Mouse (Mus musculus) limb, embryonic 13.5 days (tissue): ENCODE measurements at regions not wholly inside any gene's neighbourhood (a gene's known extent, or its start where the extent isn't known, plus 50 kb on each side); places are given as distances from the start of the nearest gene placed in this dataset.

ENCODE experiments used
- ATAC-seq: fragments of 200-750 bp; cut with Nextera tagmentation; 2 replicates; pipeline ENCODE4 v1.8.0; 2017; ENCODE audit warnings: low read depth, moderate number of reproducible peaks, moderate TSS enrichment; ENCODE audit not compliant: low FRiP score
- H3K27ac ChIP-seq: fragments of 300-500 bp; sonication (generic); 2 replicates; pipeline ENCODE4 v1.5.1; 2015; ENCODE audit warnings: inconsistent platforms, mild to moderate bottlenecking, moderate library complexity
- H3K27me3 ChIP-seq: fragments of 300-500 bp; sonication (generic); 2 replicates; pipeline ENCODE4 v1.6.1; 2015; ENCODE audit warnings: mild to moderate bottlenecking, inconsistent platforms
- H3K36me3 ChIP-seq: fragments of 300-500 bp; sonication (generic); 2 replicates; pipeline ENCODE4 v1.6.1; 2015; ENCODE audit warnings: inconsistent platforms, mild to moderate bottlenecking, moderate library complexity
- H3K4me1 ChIP-seq: fragments of 300-500 bp; sonication (generic); 2 replicates; pipeline ENCODE4 v1.6.1; 2015; ENCODE audit warnings: inconsistent platforms
- H3K4me2 ChIP-seq: fragments of 300-500 bp; sonication (generic); replicated peaks from 2 replicates; pipeline ENCODE4 v1.6.1; 2015; ENCODE audit warnings: inconsistent platforms, mild to moderate bottlenecking, moderate library complexity
- H3K4me3 ChIP-seq: fragments of 300-500 bp; sonication (generic); 2 replicates; pipeline ENCODE4 v1.5.1; 2015; ENCODE audit warnings: moderate library complexity, mild to moderate bottlenecking, inconsistent platforms
- H3K9ac ChIP-seq: fragments of 300-500 bp; sonication (generic); 2 replicates; pipeline ENCODE4 v1.6.1; 2015; ENCODE audit warnings: mild to moderate bottlenecking, inconsistent platforms
- H3K9me3 ChIP-seq: fragments of 300-500 bp; sonication (generic); 2 replicates; pipeline ENCODE4 v1.6.1; 2016; ENCODE audit warnings: inconsistent platforms
- WGBS: fragments of 180-500 bp; shearing (Covaris S2); methylation state at CpG from one replicate; pipeline ENCODE4 v1.1.7; 2015; 5-methylcytosine and 5-hydroxymethylcytosine counted together

GRCm38 (mm10) chr17:63761058-63761457, 101.8 kb upstream of the Fer start:
- Histone ChIP-seq H3K27ac (no peak overlapping the region), H3K27me3 (no peaks in the 10 kb centered on the region), H3K4me3 (no peak overlapping the region), H3K4me1 (no peaks in the 10 kb centered on the region), H3K9me3 (no peaks in the 10 kb centered on the region), H3K9ac (no peak overlapping the region), H3K4me2 (no peak overlapping the region), H3K36me3 (no peaks in the 10 kb centered on the region)
- ATAC-seq, result no peak
- WGBS, result 89% methylated on average over 5 of the region's 5 CpGs

GRCm38 (mm10) chr17:63771111-63771510, 91.8 kb upstream of the Fer start:
- Histone ChIP-seq H3K4me3 (no peak overlapping the region), H3K4me1 (no peaks in the 10 kb centered on the region), H3K9me3 (no peaks in the 10 kb centered on the region), H3K4me2 (no peak overlapping the region), H3K36me3 (no peaks in the 10 kb centered on the region), H3K27ac (no peak overlapping the region), H3K27me3 (no peaks in the 10 kb centered on the region), H3K9ac (no peak overlapping the region)
- ATAC-seq, result no peak
- 78% methylated on average over 6 of the region's 6 CpGs for WGBS

GRCm38 (mm10) chr17:63784381-63785116, 78.3 kb upstream of the Fer start:
- ATAC-seq, result no peak
- 90% methylated on average over 19 of the region's 19 CpGs for WGBS

GRCm38 (mm10) chr17:63786444-63786843, 76.4 kb upstream of the Fer start:
- Histone ChIP-seq H3K9me3 (no peaks in the 10 kb centered on the region; the same call in 1 of the 2 replicates), H3K9ac (no peak overlapping the region), H3K36me3 (no peaks in the 10 kb centered on the region), H3K4me2 (no peak overlapping the region), H3K27ac (no peak overlapping the region), H3K4me3 (no peak overlapping the region), H3K4me1 (no peaks in the 10 kb centered on the region), H3K27me3 (no peaks in the 10 kb centered on the region)
- no peak for ATAC-seq
- 78% methylated on average over 11 of the region's 11 CpGs for WGBS

More at GRCm38 (mm10) chr17:63784381-63785116, 78.3 kb upstream of the Fer start:
- H3K4me3 ChIP-seq, result no peak overlapping the region
- no peak overlapping the region for H3K27ac ChIP-seq
- no peak overlapping the region for H3K4me2 ChIP-seq
- H3K27me3 ChIP-seq, result no peaks in the 10 kb centered on the region
- H3K4me1 ChIP-seq, result no peaks in the 10 kb centered on the region
- no peaks in the 10 kb centered on the region for H3K36me3 ChIP-seq
- H3K9ac ChIP-seq, result no peak overlapping the region
- H3K9me3 ChIP-seq, result no peaks in the 10 kb centered on the region; the same call in 1 of the 2 replicates

GRCm38 (mm10) chr17:63794352-63794751, 68.5 kb upstream of the Fer start:
- H3K4me3 ChIP-seq, result no peak overlapping the region
- no peak overlapping the region for H3K27ac ChIP-seq
- no peak for ATAC-seq
- no peaks in the 10 kb centered on the region for H3K4me1 ChIP-seq
- H3K27me3 ChIP-seq, result no peaks in the 10 kb centered on the region
- H3K9me3 ChIP-seq, result no peaks in the 10 kb centered on the region
- no peak overlapping the region for H3K4me2 ChIP-seq
- H3K9ac ChIP-seq, result no peak overlapping the region
- 80% methylated on average over 6 of the region's 6 CpGs for WGBS
- no peaks in the 10 kb centered on the region for H3K36me3 ChIP-seq

- no peaks in the 10 kb centered on the region for H3K27me3 ChIP-seq
- no peak overlapping the region for H3K9ac ChIP-seq
- no peaks in the 10 kb centered on the region for H3K36me3 ChIP-seq
- 86% methylated on average over 6 of the region's 6 CpGs for WGBS
- H3K9me3 ChIP-seq, result no peaks in the 10 kb centered on the region
- H3K4me2 ChIP-seq, result no peak overlapping the region
- H3K4me1 ChIP-seq, result no peaks in the 10 kb centered on the region
- no peak overlapping the region; the same call in 1 of the 2 replicates for H3K27ac ChIP-seq
- ATAC-seq, result no peak
- H3K4me3 ChIP-seq, result no peak overlapping the region
Observed at GRCm38 (mm10) chr17:63798381-63798780, 64.5 kb upstream of the Fer start.

- Histone ChIP-seq H3K4me1 (no peaks in the 10 kb centered on the region), H3K4me2 (no peak overlapping the region), H3K9ac (no peak overlapping the region), H3K36me3 (no peaks in the 10 kb centered on the region), H3K4me3 (no peak overlapping the region), H3K9me3 (no peaks in the 10 kb centered on the region), H3K27me3 (no peaks in the 10 kb centered on the region), H3K27ac (no peak overlapping the region)
- no peak for ATAC-seq
- 85% methylated on average over 6 of the region's 6 CpGs for WGBS
Observed at GRCm38 (mm10) chr17:63798961-63799531, 63.8 kb upstream of the Fer start.

- Histone ChIP-seq H3K4me2 (no peak overlapping the region), H3K4me3 (no peak overlapping the region), H3K4me1 (no peaks in the 10 kb centered on the region), H3K36me3 (no peaks in the 10 kb centered on the region), H3K9me3 (no peaks in the 10 kb centered on the region), H3K27ac (no peak overlapping the region), H3K9ac (no peak overlapping the region), H3K27me3 (no peaks in the 10 kb centered on the region)
- no peak for ATAC-seq
- WGBS, result 95% methylated on average over 9 of the region's 9 CpGs
Observed at GRCm38 (mm10) chr17:63801411-63801810, 61.5 kb upstream of the Fer start.

GRCm38 (mm10) chr17:63802846-63803245, 60.0 kb upstream of the Fer start:
- no peak overlapping the region for H3K27ac ChIP-seq
- no peak for ATAC-seq
- WGBS, result 72% methylated on average over 5 of the region's 5 CpGs

GRCm38 (mm10) chr17:63803599-63803998, 59.3 kb upstream of the Fer start:
- Histone ChIP-seq H3K4me1 (no peaks in the 10 kb centered on the region), H3K27ac (no peak overlapping the region), H3K36me3 (no peaks in the 10 kb centered on the region), H3K4me2 (no peak overlapping the region), H3K9ac (no peak overlapping the region), H3K27me3 (no peaks in the 10 kb centered on the region), H3K4me3 (no peak overlapping the region), H3K9me3 (no peaks in the 10 kb centered on the region)
- 24% methylated on average over 11 of the region's 11 CpGs for WGBS
- no peak for ATAC-seq

More at GRCm38 (mm10) chr17:63802846-63803245, 60.0 kb upstream of the Fer start:
- no peak overlapping the region for H3K4me3 ChIP-seq
- no peaks in the 10 kb centered on the region for H3K4me1 ChIP-seq
- no peaks in the 10 kb centered on the region for H3K27me3 ChIP-seq
- H3K9me3 ChIP-seq, result no peaks in the 10 kb centered on the region
- no peak overlapping the region for H3K9ac ChIP-seq
- no peaks in the 10 kb centered on the region for H3K36me3 ChIP-seq
- H3K4me2 ChIP-seq, result no peak overlapping the region

GRCm38 (mm10) chr17:63804416-63804815, 58.4 kb upstream of the Fer start:
- H3K9me3 ChIP-seq, result no peaks in the 10 kb centered on the region
- no peaks in the 10 kb centered on the region for H3K27me3 ChIP-seq
- H3K4me1 ChIP-seq, result no peaks in the 10 kb centered on the region
- no peak overlapping the region for H3K27ac ChIP-seq
- no peak overlapping the region for H3K4me2 ChIP-seq
- ATAC-seq, result no peak
- H3K9ac ChIP-seq, result no peak overlapping the region
- no peaks in the 10 kb centered on the region for H3K36me3 ChIP-seq
- H3K4me3 ChIP-seq, result no peak overlapping the region
- WGBS, result 97% methylated on average over 4 of the region's 4 CpGs

- Histone ChIP-seq H3K9me3 (no peaks in the 10 kb centered on the region), H3K27ac (no peak overlapping the region)
Observed at GRCm38 (mm10) chr17:63806360-63806759, 56.5 kb upstream of the Fer start.

More at GRCm38 (mm10) chr17:63806360-63806759, 56.5 kb upstream of the Fer start:
- Histone ChIP-seq H3K36me3 (no peaks in the 10 kb centered on the region), H3K4me3 (no peak overlapping the region), H3K9ac (no peak overlapping the region), H3K4me2 (no peak overlapping the region), H3K4me1 (no peaks in the 10 kb centered on the region), H3K27me3 (no peaks in the 10 kb centered on the region)
- 71% methylated on average over 10 of the region's 10 CpGs for WGBS
- no peak for ATAC-seq
